Mouse (Mus musculus) ES-Bruce4 (cell line): ENCODE measurements at regions not wholly inside any gene's neighbourhood (a gene's known extent, or its start where the extent isn't known, plus 50 kb on each side); places are given as distances from the start of the nearest gene placed in this dataset.

Experiments
- CTCF ChIP-seq: IDR thresholded peaks from one replicate; pipeline ENCODE4 v1.8.1; 2011; ENCODE audit warnings: low read depth, low read length
- EP300 ChIP-seq: IDR thresholded peaks from 2 replicates; pipeline ENCODE4 v1.6.1; 2011; ENCODE audit warnings: low read depth, low read length; ENCODE audit not compliant: insufficient read depth
- POLR2A ChIP-seq: IDR thresholded peaks from one replicate; pipeline ENCODE4 v1.8.1; 2011; ENCODE audit warnings: low read length; ENCODE audit not compliant: insufficient read depth

DNA sequence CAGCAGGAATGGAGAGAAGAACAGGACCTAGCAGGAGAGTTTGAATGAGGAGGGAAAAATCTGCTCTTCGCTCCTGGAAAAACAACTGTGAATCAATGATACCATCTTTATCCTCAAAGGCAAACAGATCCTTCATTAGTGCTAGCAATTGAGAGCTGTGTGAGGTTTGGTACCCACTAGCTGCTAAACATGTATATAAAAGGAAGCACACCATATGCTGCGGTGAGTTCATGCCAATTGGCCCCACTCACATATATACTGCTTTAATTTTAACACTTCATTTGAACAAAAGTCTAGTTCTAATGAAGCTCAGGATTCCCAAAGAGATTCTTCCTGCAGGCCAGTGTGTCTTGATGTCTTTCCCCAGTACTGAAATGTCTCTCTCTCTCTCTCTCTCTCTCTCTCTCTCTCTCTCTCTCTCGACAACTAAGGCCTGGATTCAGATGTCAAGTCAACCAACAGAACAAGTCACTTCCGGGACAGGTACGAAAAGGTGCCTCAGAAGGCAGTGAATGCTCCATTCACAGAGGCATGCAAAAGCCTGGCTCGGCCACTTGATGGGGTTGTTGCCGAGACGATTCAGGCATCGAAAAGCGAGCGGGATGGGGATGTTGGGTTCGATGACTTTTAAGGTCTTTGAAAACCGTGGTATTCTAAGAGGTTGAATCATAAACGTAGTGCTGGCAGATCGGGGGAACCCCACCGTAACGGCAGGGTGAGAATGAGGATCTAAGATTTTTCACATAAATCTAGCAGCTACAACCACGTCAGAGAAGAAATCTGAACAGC is 226.4 kb upstream of the Nr4a3 start:
- TF ChIP-seq POLR2A: no peak
- TF ChIP-seq CTCF: no peak
- no peak for TF ChIP-seq EP300
